Mouse (Mus musculus) hindbrain, embryonic 12.5 days (tissue): ENCODE measurements around the gene Wdr6. TPM values are rescaled to one million over a fixed set of nuclear protein-coding genes. Genes with fewer than 3 reads are reported as not detected.

Experiments used
- ATAC-seq: fragments of 200-750 bp; cut with Nextera tagmentation; 2 replicates; pipeline ENCODE4 v1.8.0; 2017; ENCODE audit warnings: moderate TSS enrichment; ENCODE audit not compliant: low FRiP score
- H3K27ac ChIP-seq: fragments of 300-500 bp; sonication (generic); 2 replicates; pipeline ENCODE4 v1.5.1; 2016; ENCODE audit warnings: mild to moderate bottlenecking
- H3K27me3 ChIP-seq: fragments of 300-500 bp; sonication (generic); 2 replicates; pipeline ENCODE4 v1.6.1; 2016; ENCODE audit warnings: mild to moderate bottlenecking
- H3K36me3 ChIP-seq: fragments of 300-500 bp; sonication (generic); 2 replicates; pipeline ENCODE4 v1.6.1; 2016; ENCODE audit warnings: mild to moderate bottlenecking
- H3K4me1 ChIP-seq: fragments of 300-500 bp; sonication (generic); 2 replicates; pipeline ENCODE4 v1.6.1; 2016
- H3K4me2 ChIP-seq: fragments of 300-500 bp; sonication (generic); replicated peaks from 2 replicates; pipeline ENCODE4 v1.6.1; 2016; ENCODE audit warnings: mild to moderate bottlenecking
- H3K4me3 ChIP-seq: fragments of 300-500 bp; sonication (generic); 2 replicates; pipeline ENCODE4 v1.5.1; 2016; ENCODE audit warnings: mild to moderate bottlenecking
- H3K9ac ChIP-seq: fragments of 300-500 bp; sonication (generic); 2 replicates; pipeline ENCODE4 v1.6.1; 2016; ENCODE audit warnings: mild to moderate bottlenecking, moderate library complexity
- H3K9me3 ChIP-seq: fragments of 300-500 bp; sonication (generic); replicated peaks from 2 replicates; pipeline ENCODE4 v1.6.1; 2016; ENCODE audit warnings: mild to moderate bottlenecking
- WGBS: fragments of 180-500 bp; shearing (Covaris S2); methylation state at CpG from one replicate; pipeline ENCODE4 v1.1.7; 2016; 5-methylcytosine and 5-hydroxymethylcytosine counted together
- polyA plus RNA-seq: library from polyadenylated mRNA; unstranded; fragments of >200 nt; fragmentation: Nextera tagmentation; extraction: Ambion mirVana; gene quantifications from 2 replicates; pipeline ENCODE4 v1.2.1, GENCODE M21; 2016

The Wdr6 gene
- polyA plus RNA-seq, 1 experiment from 2014 or later: 290 TPM

- peak; percentile 10; the same call in 1 of the 2 replicates for ATAC-seq
- WGBS: 2% methylated on average over 40 of the region's 40 CpGs
- Histone ChIP-seq H3K9ac (peak overlapping the region; percentile 55), H3K4me2 (peak overlapping the region; percentile 73), H3K9me3 (no peaks in the 10 kb centered on the region), H3K27me3 (no peaks in the 10 kb centered on the region), H3K27ac (peak overlapping the region; percentile 35), H3K36me3 (peaks cover 53% of the 10 kb centered on the region), H3K4me1 (peaks cover 60% of the 10 kb centered on the region), H3K4me3 (peak overlapping the region; percentile 48)
Observed at GRCm38 (mm10) chr9:108570207-108570896, 8.2 kb downstream of the Wdr6 start.

DNA sequence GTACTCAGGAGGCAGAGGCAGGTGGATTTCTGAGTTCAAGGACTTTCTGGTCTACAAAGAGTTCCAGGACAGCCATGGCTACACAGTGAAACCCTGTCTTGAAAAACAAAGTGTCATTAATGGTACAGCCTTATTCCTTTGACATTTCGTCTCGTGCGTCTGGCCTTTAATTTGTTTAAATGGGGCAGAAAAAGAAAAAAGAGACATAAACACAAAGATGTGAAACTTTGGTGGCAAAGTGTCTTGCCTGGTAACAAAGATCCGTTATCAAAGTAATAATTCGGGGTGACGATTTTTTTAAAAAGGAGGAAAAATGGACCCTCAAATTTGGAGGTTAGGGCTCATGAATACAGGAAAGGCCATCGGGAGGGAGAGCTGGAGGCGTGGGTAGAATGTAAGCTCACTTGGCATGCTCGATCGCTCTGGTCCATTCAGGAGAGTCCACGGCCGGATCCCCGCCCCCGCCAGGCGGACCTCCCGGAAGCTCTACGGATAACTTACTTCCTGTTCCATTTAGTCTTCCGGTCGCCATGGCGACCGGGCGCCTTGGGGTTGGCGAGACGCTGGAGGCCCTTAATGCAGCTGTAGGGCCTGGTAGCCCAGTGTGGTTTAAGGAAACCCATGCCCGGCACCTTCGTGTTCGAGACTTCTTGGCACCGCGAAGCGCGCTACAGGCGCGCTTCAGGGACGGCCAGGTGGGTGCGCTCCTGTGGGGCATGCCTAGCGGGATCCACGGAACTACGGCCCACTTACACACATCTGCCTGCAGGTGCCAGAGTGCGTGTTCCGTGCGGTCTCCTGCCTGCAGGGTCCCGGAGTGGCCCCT lies 8.9 kb downstream of the Wdr6 start, which contains the start of gene Dalrd3:
TSS of gene Dalrd3 (plus strand) at position 506 of the 826 bp plus-strand sequence.
- peak within 1 kb of the TSS; percentile 55 for H3K9ac ChIP-seq
- 6% methylated on average over 42 of the region's 42 CpGs for WGBS
- peak within 1 kb of the TSS; percentile 73 for H3K4me2 ChIP-seq
- H3K4me3 ChIP-seq: peak within 1 kb of the TSS; percentile 48
- peak; percentile 63 for ATAC-seq
- no peaks in the 10 kb centered on the region for H3K27me3 ChIP-seq
- H3K36me3 ChIP-seq: peaks cover 53% of the 10 kb centered on the region
- no peaks in the 10 kb centered on the region for H3K9me3 ChIP-seq
- H3K27ac ChIP-seq: peak within 1 kb of the TSS; percentile 35
- peaks cover 52% of the 10 kb centered on the region for H3K4me1 ChIP-seq

DNA sequence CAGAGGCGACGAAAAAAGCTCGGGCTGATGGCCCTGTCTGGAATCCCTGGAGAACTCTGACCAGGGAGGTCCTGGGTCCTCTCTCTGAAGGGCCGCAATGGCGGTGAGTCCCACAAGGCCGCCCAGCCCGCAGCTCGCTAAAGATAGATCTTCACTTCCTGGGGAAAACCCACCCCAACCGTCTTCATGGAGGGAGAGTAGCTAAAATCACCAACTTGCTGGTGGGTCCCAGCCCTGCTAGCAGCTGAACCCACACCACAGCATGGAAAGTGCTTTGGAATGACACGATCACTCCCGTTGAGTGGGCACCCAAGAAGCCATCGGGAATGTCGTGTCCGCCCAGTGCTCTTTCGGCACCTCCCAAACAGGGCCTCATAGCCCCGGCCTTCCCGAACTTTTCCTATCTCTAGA lies 10.0 kb downstream of the Wdr6 start:
- Histone ChIP-seq H3K4me1 (peaks cover 42% of the 10 kb centered on the region), H3K36me3 (peaks cover 55% of the 10 kb centered on the region), H3K27ac (no peak overlapping the region), H3K9ac (0 out of 2 replicates have a peak overlapping the region, but pooled peaks have one; percentile 82), H3K4me2 (peak overlapping the region; percentile 85), H3K9me3 (no peaks in the 10 kb centered on the region), H3K27me3 (no peaks in the 10 kb centered on the region), H3K4me3 (peak overlapping the region; percentile 56; the same call in 1 of the 2 replicates)
- no peak for ATAC-seq
- WGBS: 82% methylated on average over 17 of the region's 17 CpGs

DNA sequence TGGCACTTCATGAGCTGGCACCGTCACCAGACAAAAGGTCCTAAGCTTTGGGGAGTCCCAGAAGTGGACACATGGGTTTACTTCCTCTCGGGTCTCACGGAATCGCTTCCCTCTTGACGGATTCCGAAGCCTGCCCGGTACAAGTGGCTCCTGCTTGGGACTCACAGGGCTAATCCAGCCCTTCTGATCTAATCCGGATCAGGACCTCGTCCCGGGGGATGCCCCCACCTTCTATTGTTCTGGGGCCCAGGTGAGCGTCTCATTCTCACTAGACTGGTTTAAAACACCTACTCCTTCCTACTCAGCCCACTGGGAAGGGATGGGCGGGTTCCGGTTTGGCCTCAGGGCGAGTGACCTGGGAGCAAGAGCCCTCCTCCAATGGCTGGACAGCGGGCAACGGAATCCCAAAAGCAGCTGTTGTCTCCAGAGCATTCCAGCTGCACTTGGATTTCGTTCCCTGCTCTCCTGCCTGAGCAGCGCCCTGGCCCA lies 10.6 kb downstream of the Wdr6 start:
- WGBS: 10% methylated on average over 18 of the region's 18 CpGs
- no peak for ATAC-seq
- H3K4me2 ChIP-seq: peak overlapping the region; percentile 85
- H3K27me3 ChIP-seq: no peaks in the 10 kb centered on the region
- peak overlapping the region; percentile 56 for H3K4me3 ChIP-seq
- H3K9ac ChIP-seq: peak overlapping the region; percentile 82
- peaks cover 55% of the 10 kb centered on the region for H3K36me3 ChIP-seq
- H3K4me1 ChIP-seq: peaks cover 38% of the 10 kb centered on the region
- H3K9me3 ChIP-seq: no peaks in the 10 kb centered on the region
- H3K27ac ChIP-seq: peak overlapping the region; percentile 94

DNA sequence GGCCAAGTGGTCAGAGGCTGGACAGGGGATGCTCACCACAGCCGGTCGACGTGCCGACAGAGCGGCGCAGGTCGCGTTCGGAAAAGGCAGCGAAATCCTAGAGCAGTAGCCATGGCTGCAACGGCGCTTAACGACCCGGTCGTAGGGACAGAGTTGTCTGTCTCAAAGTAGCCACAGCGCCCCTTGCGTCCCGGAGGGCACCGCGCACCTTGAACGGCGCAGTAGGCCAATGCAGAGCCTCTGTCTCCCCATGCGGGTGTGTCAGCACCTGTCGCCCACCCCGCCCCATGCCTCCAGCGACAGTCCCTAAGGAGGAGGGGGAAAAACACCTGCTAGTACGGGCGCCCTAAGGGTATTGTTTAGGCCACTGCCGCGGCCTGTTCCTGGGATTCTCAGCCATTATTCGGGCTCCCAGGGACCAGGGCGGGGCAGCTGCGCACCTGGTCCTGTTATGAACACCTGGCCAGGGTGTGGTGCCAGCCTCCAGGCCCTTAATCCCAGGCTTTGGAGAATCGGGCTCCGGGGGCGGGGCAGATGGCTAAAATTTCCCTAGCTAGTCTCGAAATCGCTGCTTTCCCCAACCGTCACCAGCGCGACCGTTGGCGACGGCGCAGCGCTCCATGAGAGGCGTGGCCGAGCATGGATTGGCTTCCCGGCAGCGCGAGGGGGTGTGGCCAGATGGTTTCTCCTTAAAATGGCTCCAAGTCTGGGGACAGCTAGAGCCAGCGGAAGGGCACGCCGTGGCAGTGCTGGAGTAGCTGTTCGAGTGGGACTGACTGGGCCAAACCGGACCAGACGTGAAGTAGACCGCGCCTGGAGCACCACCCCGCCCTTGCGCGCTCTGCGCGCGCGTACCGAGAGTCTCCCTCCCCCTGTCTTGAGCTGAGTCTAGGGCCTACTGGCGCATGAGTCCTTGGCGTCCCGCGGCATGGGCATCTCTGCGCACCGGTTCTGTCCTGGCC lies 11.4 kb downstream of the Wdr6 start, which contains the start of gene Ndufaf3:
TSS of gene Ndufaf3 (minus strand) at position 620 of the 962 bp plus-strand sequence.
- WGBS: under 1% methylated on average over 73 of the region's 73 CpGs
- H3K4me1 ChIP-seq: peaks cover 41% of the 10 kb centered on the region
- H3K27me3 ChIP-seq: no peaks in the 10 kb centered on the region
- peak within 1 kb of the TSS; percentile 85 for H3K4me2 ChIP-seq
- ATAC-seq: peak; percentile 77
- H3K36me3 ChIP-seq: peaks cover 54% of the 10 kb centered on the region
- peak within 1 kb of the TSS; percentile 82 for H3K9ac ChIP-seq
- H3K4me3 ChIP-seq: peak within 1 kb of the TSS; percentile 56
- H3K27ac ChIP-seq: peak within 1 kb of the TSS; percentile 94
- no peaks in the 10 kb centered on the region for H3K9me3 ChIP-seq

- peak overlapping the region; percentile 85 for H3K4me2 ChIP-seq
- H3K4me3 ChIP-seq: peak overlapping the region; percentile 56
- H3K27me3 ChIP-seq: no peaks in the 10 kb centered on the region
- H3K9ac ChIP-seq: peak overlapping the region; percentile 82
- no peak for ATAC-seq
- H3K36me3 ChIP-seq: peaks cover 54% of the 10 kb centered on the region
- H3K9me3 ChIP-seq: no peaks in the 10 kb centered on the region
- peak overlapping the region; percentile 94 for H3K27ac ChIP-seq
- H3K4me1 ChIP-seq: peaks cover 49% of the 10 kb centered on the region
- 12% methylated on average over 35 of the region's 35 CpGs for WGBS
Observed at GRCm38 (mm10) chr9:108565881-108566814, 12.4 kb downstream of the Wdr6 start.

- Histone ChIP-seq H3K9me3 (no peaks in the 10 kb centered on the region), H3K9ac (no peak overlapping the region), H3K4me2 (no peak overlapping the region), H3K4me3 (no peak overlapping the region), H3K27me3 (no peaks in the 10 kb centered on the region), H3K36me3 (peaks cover 52% of the 10 kb centered on the region), H3K27ac (no peak overlapping the region), H3K4me1 (peaks cover 39% of the 10 kb centered on the region)
- ATAC-seq: no peak
- WGBS: 89% methylated on average over 7 of the region's 7 CpGs
Observed at GRCm38 (mm10) chr9:108564131-108564530, 14.4 kb downstream of the Wdr6 start.

DNA sequence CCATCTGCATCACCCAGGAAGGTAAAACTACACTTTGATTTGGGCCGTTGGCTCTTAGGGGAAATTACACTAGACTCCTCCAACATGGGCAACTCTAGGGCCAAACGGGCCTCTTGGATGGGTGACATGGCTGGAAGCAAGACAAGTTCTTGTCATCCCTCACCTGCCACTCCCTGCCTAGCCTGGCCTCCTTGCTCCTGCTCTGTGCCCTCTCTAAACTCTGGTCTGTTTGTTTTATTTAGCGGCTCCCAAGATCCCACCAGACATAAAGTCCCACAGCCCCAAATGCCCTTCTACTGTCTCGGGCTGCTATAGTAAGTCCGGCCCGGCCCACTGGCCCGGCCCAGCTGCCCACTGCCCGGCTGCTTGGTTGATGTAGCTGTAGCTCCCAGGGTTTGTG lies 14.9 kb downstream of the Wdr6 start:
- Histone ChIP-seq H3K36me3 (peaks cover 56% of the 10 kb centered on the region), H3K4me2 (no peak overlapping the region)
- ATAC-seq: no peak

DNA sequence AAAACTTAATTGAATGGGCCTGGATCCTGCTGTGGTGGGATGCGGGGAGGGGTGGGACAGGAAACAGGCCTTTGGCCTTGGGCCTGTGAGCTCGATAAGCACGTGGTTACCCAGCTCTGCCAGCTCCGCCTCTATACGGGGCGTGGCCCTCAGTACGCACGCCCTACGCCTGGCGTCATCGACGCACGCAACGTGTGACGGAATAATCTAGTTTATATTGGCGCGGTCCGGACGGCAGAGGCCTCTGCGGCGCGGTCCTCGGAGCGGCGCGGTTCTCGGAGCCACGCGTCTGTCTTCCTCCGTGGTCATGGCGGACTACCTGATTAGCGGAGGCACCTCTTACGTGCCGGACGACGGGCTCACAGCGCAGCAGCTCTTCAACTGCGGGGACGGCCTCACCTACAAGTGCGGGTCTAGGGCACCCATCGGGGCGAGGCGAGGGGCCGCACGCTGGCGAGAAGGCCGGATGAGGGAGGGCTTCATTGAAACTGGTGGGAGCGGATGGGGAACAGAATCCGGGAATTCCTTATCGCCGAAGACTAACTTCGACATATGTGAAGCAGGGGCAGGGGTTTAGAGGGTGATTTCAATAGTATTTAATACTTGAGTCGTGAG lies 18.2 kb downstream of the Wdr6 start, which contains the start of gene Impdh2:
TSS of gene Impdh2 (plus strand) at position 60 of the 615 bp plus-strand sequence.
- under 1% methylated on average over 53 of the region's 53 CpGs for WGBS
- H3K4me1 ChIP-seq: peaks cover 15% of the 10 kb centered on the region
- H3K4me3 ChIP-seq: peak within 1 kb of the TSS; percentile 47
- H3K9me3 ChIP-seq: no peaks in the 10 kb centered on the region
- H3K27me3 ChIP-seq: no peaks in the 10 kb centered on the region
- ATAC-seq: peak; percentile 98
- peak within 1 kb of the TSS; percentile 24; the same call in 1 of the 2 replicates for H3K27ac ChIP-seq
- peak within 1 kb of the TSS; percentile 70 for H3K4me2 ChIP-seq
- H3K36me3 ChIP-seq: peaks cover 82% of the 10 kb centered on the region
- H3K9ac ChIP-seq: peak within 1 kb of the TSS; percentile 65

More for the DNA sequence above, 14.9 kb downstream of the Wdr6 start:
- Histone ChIP-seq H3K4me3 (no peak overlapping the region), H3K9ac (no peak overlapping the region), H3K4me1 (peaks cover 36% of the 10 kb centered on the region), H3K27ac (no peak overlapping the region), H3K9me3 (no peaks in the 10 kb centered on the region), H3K27me3 (no peaks in the 10 kb centered on the region)
- 94% methylated on average over 8 of the region's 8 CpGs for WGBS

DNA sequence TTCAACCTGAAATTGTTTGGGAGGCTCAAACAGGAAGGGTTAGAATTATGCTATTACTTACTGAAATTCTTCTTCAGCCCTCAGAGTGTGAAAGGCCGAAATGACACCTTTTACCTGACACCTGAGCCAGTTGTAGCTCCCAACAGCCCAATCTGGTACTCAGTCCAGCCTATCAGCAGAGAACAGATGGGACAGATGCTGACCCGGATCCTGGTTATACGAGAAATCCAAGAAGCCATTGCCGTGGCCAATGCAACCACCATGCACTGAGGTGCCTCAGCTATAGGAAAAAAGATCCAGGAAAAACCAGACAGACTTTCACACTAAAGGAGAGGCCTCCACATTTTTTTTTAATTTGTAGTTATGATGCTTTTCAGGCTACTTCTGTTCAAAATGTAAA lies 19.4 kb downstream of the Wdr6 start:
- 92% methylated on average over 4 of the region's 4 CpGs for WGBS
- Histone ChIP-seq H3K9me3 (no peaks in the 10 kb centered on the region), H3K4me3 (no peak overlapping the region), H3K4me2 (no peak overlapping the region), H3K36me3 (peaks cover 77% of the 10 kb centered on the region), H3K9ac (no peak overlapping the region), H3K4me1 (peaks cover 15% of the 10 kb centered on the region), H3K27ac (no peak overlapping the region), H3K27me3 (no peaks in the 10 kb centered on the region)
- ATAC-seq: no peak
